Mouse (Mus musculus) lung, adult 2 months (tissue): ENCODE measurements around the gene Psmb7.

Source experiments
- CTCF ChIP-seq: fragments of 200-500 bp; IDR thresholded peaks from 2 replicates; pipeline ENCODE4 v1.5.1; 2011; ENCODE audit warnings: mild to moderate bottlenecking, low read length, control low read depth; ENCODE audit not compliant: insufficient read depth
- POLR2A ChIP-seq: fragments of 200-500 bp; IDR thresholded peaks from 2 replicates; pipeline ENCODE4 v1.6.1; 2011; ENCODE audit warnings: low read depth, mild to moderate bottlenecking, control low read depth, low read length, borderline replicate concordance; ENCODE audit errors: extremely low read depth

- no peak for TF ChIP-seq POLR2A
- no peak for TF ChIP-seq CTCF
These were observed 45.5 kb downstream of the Psmb7 start for GRCm38 (mm10) chr2:38598395-38598794.
